Mouse (Mus musculus) forebrain, postnatal 0 days (tissue): Measurements from ENCODE around the gene Olfr267. TPM values are rescaled to one million over a fixed set of nuclear protein-coding genes. Genes with fewer than 3 reads are reported as not detected.
A peak's percentile ranks its signal among the peaks of the same experiment; 100 is the strongest.

Experiments
- ATAC-seq: fragments of 200-750 bp; cut with Nextera tagmentation; 2 replicates; pipeline ENCODE4 v1.8.0; 2017; ENCODE audit warnings: mild to moderate bottlenecking, moderate library complexity
- DNase-seq: peaks from one replicate; pipeline ENCODE4 v3.0.0-alpha.2; 2015
- H3K27ac ChIP-seq: fragments of 300-500 bp; sonication (generic); 2 replicates; pipeline ENCODE4 v1.5.1; 2014; ENCODE audit warnings: low read depth, mild to moderate bottlenecking, antibody characterized with exemption, low read length, moderate library complexity, mixed read lengths
- H3K27me3 ChIP-seq: fragments of 300-500 bp; sonication (generic); 2 replicates; pipeline ENCODE4 v1.6.1; 2014; ENCODE audit warnings: mild to moderate bottlenecking, low read length, mixed read lengths; ENCODE audit not compliant: insufficient read depth
- H3K36me3 ChIP-seq: fragments of 300-500 bp; sonication (generic); 2 replicates; pipeline ENCODE4 v1.6.1; 2014; ENCODE audit warnings: mild to moderate bottlenecking, moderate library complexity; ENCODE audit not compliant: insufficient read depth
- H3K4me1 ChIP-seq: fragments of 300-500 bp; sonication (generic); 2 replicates; pipeline ENCODE4 v1.6.1; 2014; ENCODE audit warnings: antibody characterized with exemption; ENCODE audit not compliant: insufficient read depth
- H3K4me2 ChIP-seq: fragments of 300-500 bp; sonication (generic); 2 replicates; pipeline ENCODE4 v1.6.1; 2014; ENCODE audit warnings: low read depth, mild to moderate bottlenecking, moderate library complexity
- H3K4me3 ChIP-seq: fragments of 300-500 bp; sonication (generic); 2 replicates; pipeline ENCODE4 v1.5.1; 2014; ENCODE audit warnings: low read depth, low read length, mixed read lengths
- H3K9ac ChIP-seq: fragments of 300-500 bp; sonication (generic); 2 replicates; pipeline ENCODE4 v1.6.1; 2014; ENCODE audit warnings: mild to moderate bottlenecking
- H3K9me3 ChIP-seq: fragments of 300-500 bp; sonication (generic); 2 replicates; pipeline ENCODE4 v1.6.1; 2016; ENCODE audit warnings: low read length
- CTCF ChIP-seq: sonication (generic); IDR thresholded peaks from 2 replicates; pipeline ENCODE4 v1.5.1; 2016; ENCODE audit warnings: antibody characterized with exemption, control low read depth, low read depth
- WGBS: fragments of 180-500 bp; shearing (Covaris S2); extraction: QIAGEN DNeasy Blood & Tissue Kit; methylation state at CpG from one replicate; pipeline ENCODE4 v1.1.7; 2014; 5-methylcytosine and 5-hydroxymethylcytosine counted together
- polyA plus RNA-seq: library from polyadenylated mRNA; unstranded; fragments of >200 nt; fragmentation: Nextera tagmentation; extraction: Ambion mirVana; gene quantifications from 2 replicates; pipeline ENCODE4 v1.2.1, GENCODE M21; 2015
- total RNA-seq: library from RNA; depleted of rRNA; stranded (reverse); fragments of >200 nt; gene quantifications from 2 replicates; pipeline ENCODE4 v1.2.3, GENCODE M21; 2014; rRNA removed

Gene Olfr267
- 0.08 and 1.5 TPM in 2 replicates for total RNA-seq
- 0.04 TPM in 1 of 2 replicates, not detected in the other for polyA plus RNA-seq

- no peak within 1 kb of the TSS for H3K4me2 ChIP-seq
- H3K9ac ChIP-seq: no peak within 1 kb of the TSS
- H3K9me3 ChIP-seq: no peaks in the 10 kb centered on the region
- DNase-seq (no peak), ATAC-seq (no peak)
- H3K27me3 ChIP-seq: no peaks in the 10 kb centered on the region
- no peak within 1 kb of the TSS for H3K27ac ChIP-seq
- no peaks in the 10 kb centered on the region for H3K4me1 ChIP-seq
- no peak for TF ChIP-seq CTCF
- no peaks in the 10 kb centered on the region for H3K36me3 ChIP-seq
- H3K4me3 ChIP-seq: no peak within 1 kb of the TSS
These were observed at the start of gene Olfr267 for GRCm38 (mm10) chr4:58787616-58788015. Olfr267 (minus strand) TSS chr4:58787716.

GRCm38 (mm10) chr4:58832908-58833307 is 45.4 kb upstream of the Olfr267 start:
- Histone ChIP-seq H3K4me3 (no peak overlapping the region), H3K4me2 (no peak overlapping the region), H3K9me3 (no peaks in the 10 kb centered on the region), H3K9ac (no peak overlapping the region), H3K4me1 (no peaks in the 10 kb centered on the region), H3K36me3 (peaks cover 13% of the 10 kb centered on the region), H3K27me3 (no peaks in the 10 kb centered on the region), H3K27ac (no peak overlapping the region)
- TF ChIP-seq CTCF: no peak
- WGBS: 91% methylated on average over 3 of the region's 3 CpGs
- ATAC-seq: no peak
- DNase-seq: no peak

GRCm38 (mm10) chr4:58825921-58826320 is 38.4 kb upstream of the Olfr267 start:
- Histone ChIP-seq H3K4me2 (no peak overlapping the region), H3K9me3 (no peaks in the 10 kb centered on the region), H3K27me3 (no peaks in the 10 kb centered on the region), H3K4me1 (no peaks in the 10 kb centered on the region), H3K9ac (no peak overlapping the region), H3K4me3 (no peak overlapping the region), H3K36me3 (peaks cover 34% of the 10 kb centered on the region), H3K27ac (no peak overlapping the region)
- DNase-seq (no peak), ATAC-seq (no peak)
- 83% methylated on average over 4 of the region's 4 CpGs for WGBS
- TF ChIP-seq CTCF: no peak

DNA sequence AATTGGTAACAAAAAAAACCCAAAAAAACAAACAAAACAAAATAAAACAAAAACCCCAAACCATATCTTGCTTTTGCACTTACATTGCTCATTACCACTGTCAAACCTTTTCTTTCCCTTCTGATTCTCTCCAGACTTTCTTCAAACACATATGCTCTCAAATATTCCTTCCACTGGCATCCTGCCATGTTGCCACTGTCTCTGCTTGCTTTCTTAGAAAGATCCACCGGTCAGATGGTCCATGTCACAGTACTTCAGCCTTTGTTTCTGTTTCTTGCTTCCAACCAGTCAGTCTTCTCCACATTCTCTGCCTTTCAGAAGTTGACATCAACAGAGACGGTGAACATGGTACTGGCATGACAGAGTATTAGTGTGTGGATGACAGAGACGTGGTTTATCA is 857 bp downstream of the Olfr267 start:
- H3K9me3 ChIP-seq: no peaks in the 10 kb centered on the region
- DNase-seq (no peak), ATAC-seq (no peak)
- 60% methylated on average over 3 of the region's 3 CpGs for WGBS
- H3K27ac ChIP-seq: no peak overlapping the region
- no peaks in the 10 kb centered on the region for H3K27me3 ChIP-seq
- no peaks in the 10 kb centered on the region for H3K36me3 ChIP-seq
- no peak for TF ChIP-seq CTCF
- no peak overlapping the region for H3K4me2 ChIP-seq
- H3K4me3 ChIP-seq: no peak overlapping the region
- H3K4me1 ChIP-seq: no peaks in the 10 kb centered on the region
- H3K9ac ChIP-seq: no peak overlapping the region

DNA sequence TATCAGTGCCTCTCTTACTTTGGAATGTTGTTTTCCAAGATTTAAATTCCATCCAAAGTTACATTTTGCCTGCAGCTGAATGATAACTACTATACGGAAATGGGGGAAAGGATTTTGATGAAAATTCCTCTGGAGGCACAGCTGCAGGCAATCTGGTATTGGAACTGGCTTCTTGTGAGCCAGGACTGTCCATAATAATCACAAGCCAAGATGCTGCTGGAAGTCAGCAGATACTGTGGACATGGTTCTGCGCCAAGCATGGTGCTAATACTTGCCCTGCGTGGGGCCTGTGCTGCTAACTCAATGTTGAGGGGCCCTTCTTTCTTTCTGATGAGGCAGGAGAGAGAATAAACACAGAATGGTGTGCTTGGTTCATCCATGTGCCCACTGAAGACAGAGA is 24.1 kb downstream of the Olfr267 start:
- no peak for TF ChIP-seq CTCF

GRCm38 (mm10) chr4:58749510-58749909 is 38.0 kb downstream of the Olfr267 start:
- Histone ChIP-seq H3K27ac (no peak overlapping the region), H3K9me3 (no peaks in the 10 kb centered on the region), H3K4me2 (peak overlapping the region; percentile 30; the same call in 1 of the 2 replicates), H3K9ac (no peak overlapping the region), H3K36me3 (no peaks in the 10 kb centered on the region), H3K27me3 (no peaks in the 10 kb centered on the region), H3K4me3 (no peak overlapping the region), H3K4me1 (no peaks in the 10 kb centered on the region)
- peak; percentile 36; the same call in 1 of the 2 replicates for ATAC-seq
- peak; percentile 54 for DNase-seq
- 49% methylated on average over 2 of the region's 2 CpGs for WGBS
- TF ChIP-seq CTCF: peak; percentile 69

More for the DNA sequence above, 24.1 kb downstream of the Olfr267 start:
- no peaks in the 10 kb centered on the region for H3K36me3 ChIP-seq
- H3K9me3 ChIP-seq: no peaks in the 10 kb centered on the region
- 86% methylated on average over 3 of the region's 3 CpGs for WGBS
- DNase-seq (no peak), ATAC-seq (no peak)
- H3K9ac ChIP-seq: no peak overlapping the region
- H3K27ac ChIP-seq: no peak overlapping the region
- no peak overlapping the region for H3K4me3 ChIP-seq
- H3K4me1 ChIP-seq: no peaks in the 10 kb centered on the region
- H3K4me2 ChIP-seq: no peak overlapping the region
- H3K27me3 ChIP-seq: no peaks in the 10 kb centered on the region

DNA sequence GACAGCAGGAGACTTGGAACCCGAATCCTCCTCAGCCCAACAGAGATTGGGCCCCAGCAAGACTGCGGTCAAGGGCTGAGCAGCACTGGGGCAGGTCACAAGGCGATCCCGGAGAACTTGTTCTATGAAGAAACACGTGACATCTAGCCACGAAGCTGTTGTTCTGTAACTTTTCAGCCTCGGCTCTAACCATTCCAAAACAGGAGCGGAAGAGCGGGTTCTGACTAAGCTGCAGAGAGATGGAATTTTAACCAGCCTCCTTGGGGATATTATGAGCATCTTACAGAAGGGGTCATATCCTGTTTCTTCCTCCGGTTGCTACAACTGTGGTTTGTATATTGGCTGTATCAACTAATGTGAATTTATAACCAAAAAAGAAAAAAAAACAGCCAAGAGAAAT is 38.4 kb downstream of the Olfr267 start:
- peak; percentile 14 for DNase-seq
- no peak for TF ChIP-seq CTCF
- Histone ChIP-seq H3K36me3 (no peaks in the 10 kb centered on the region), H3K9me3 (no peaks in the 10 kb centered on the region), H3K27me3 (no peaks in the 10 kb centered on the region), H3K4me3 (no peak overlapping the region), H3K27ac (no peak overlapping the region), H3K4me1 (no peaks in the 10 kb centered on the region), H3K9ac (no peak overlapping the region), H3K4me2 (peak overlapping the region; percentile 30; the same call in 1 of the 2 replicates)
- 31% methylated on average over 10 of the region's 10 CpGs for WGBS
- no peak for ATAC-seq
